Mouse (Mus musculus): ENCODE data around the gene Sntb2. TPM values are rescaled to one million over a fixed set of nuclear protein-coding genes. Genes with fewer than 3 reads are reported as not detected.
"Not testable (repeated sequence)": the region's sequence is repeated elsewhere in the genome, so short reads cannot be mapped to it uniquely, and the experiment has no call there.

Gene Sntb2
- total RNA-seq, 2 experiments from 2014 or later = 12.7 to 13.7 TPM

- intact Hi-C loops (cut with DNase I) = no loop called here
- no peak for DNase-seq
Observed at GRCm38 (mm10) chr8:106964573-106964972, 29.0 kb downstream of the Sntb2 start.

- no peak for DNase-seq
- intact Hi-C loops (cut with DNase I) = no loop called here
Observed at GRCm38 (mm10) chr8:106969964-106970363, 34.4 kb downstream of the Sntb2 start.

GRCm38 (mm10) chr8:106971916-106972315 lies 36.4 kb downstream of the Sntb2 start:
- peak in 1 of 2 experiments; percentile 30 for DNase-seq
- intact Hi-C loops (cut with DNase I) = loop anchor here (2.0 kb wide), 1 partner anchor 35 kb away; no protein-coding TSS in a partner anchor

- DNase-seq = no peak
- intact Hi-C loops (cut with DNase I) = loop anchor here (2.0 kb wide), 1 partner anchor 36 kb away; no protein-coding TSS in a partner anchor
Observed at GRCm38 (mm10) chr8:106972538-106973264, 37.2 kb downstream of the Sntb2 start.

GRCm38 (mm10) chr8:106973526-106973925 lies 38.0 kb downstream of the Sntb2 start:
- intact Hi-C loops (cut with DNase I) = loop anchor here (2.0 kb wide), 1 partner anchor 37 kb away; no protein-coding TSS in a partner anchor
- not testable (repeated sequence) for DNase-seq

GRCm38 (mm10) chr8:106974754-106975153 lies 39.2 kb downstream of the Sntb2 start:
- intact Hi-C loops (cut with DNase I) = no loop called here
- no peak for DNase-seq

- DNase-seq = no peak
Observed at GRCm38 (mm10) chr8:106975764-106976163, 40.2 kb downstream of the Sntb2 start.

GRCm38 (mm10) chr8:106976436-106976835 lies 40.9 kb downstream of the Sntb2 start:
- intact Hi-C loops (cut with DNase I) = no loop called here
- DNase-seq = no peak

More at GRCm38 (mm10) chr8:106975764-106976163, 40.2 kb downstream of the Sntb2 start:
- intact Hi-C loops (cut with DNase I) = no loop called here

- intact Hi-C loops (cut with DNase I) = no loop called here
- DNase-seq = no peak
Observed at GRCm38 (mm10) chr8:106978755-106979251, 43.3 kb downstream of the Sntb2 start.

GRCm38 (mm10) chr8:106985404-106985821 lies 49.9 kb downstream of the Sntb2 start:
- no peak for DNase-seq
- intact Hi-C loops (cut with DNase I) = no loop called here

- no peak for DNase-seq
- intact Hi-C loops (cut with DNase I) = no loop called here
Observed at GRCm38 (mm10) chr8:106985951-106986350, 50.4 kb downstream of the Sntb2 start.

- intact Hi-C loops (cut with DNase I) = no loop called here
- no peak for DNase-seq
Observed at GRCm38 (mm10) chr8:106987557-106987956, 52.0 kb downstream of the Sntb2 start.

- intact Hi-C loops (cut with DNase I) = no loop called here
- DNase-seq = no peak
Observed at GRCm38 (mm10) chr8:106991393-106991792, 55.8 kb downstream of the Sntb2 start.

- DNase-seq; intact Hi-C loops (cut with DNase I): not testable (repeated sequence)
Observed at GRCm38 (mm10) chr8:106996339-106996738, 60.8 kb downstream of the Sntb2 start.

GRCm38 (mm10) chr8:106997416-106997815 lies 61.9 kb downstream of the Sntb2 start:
- intact Hi-C loops (cut with DNase I) = no loop called here

GRCm38 (mm10) chr8:106999068-106999467 lies 63.5 kb downstream of the Sntb2 start:
- DNase-seq = peak; percentile 50 to 69
- intact Hi-C loops (cut with DNase I) = no loop called here

More at GRCm38 (mm10) chr8:106997416-106997815, 61.9 kb downstream of the Sntb2 start:
- no peak for DNase-seq

- intact Hi-C loops (cut with DNase I) = loop anchor here (1.0 to 10.0 kb wide), 5 partner anchors 75 to 588 kb away; partner anchors contain the start of gene Zfp90
- DNase-seq = peak; percentile 87 to 91
Observed at GRCm38 (mm10) chr8:107002532-107002931, 67.0 kb downstream of the Sntb2 start.

GRCm38 (mm10) chr8:107007795-107008194 lies 72.2 kb downstream of the Sntb2 start:
- DNase-seq = no peak
- intact Hi-C loops (cut with DNase I) = loop anchor here (10.0 kb wide), 1 partner anchor 593 kb away; the partner anchor contains the start of gene Zfp90

GRCm38 (mm10) chr8:107012666-107013065 lies 77.1 kb downstream of the Sntb2 start:
- intact Hi-C loops (cut with DNase I) = no loop called here
- no peak for DNase-seq

- no peak for DNase-seq
- intact Hi-C loops (cut with DNase I) = no loop called here
Observed at GRCm38 (mm10) chr8:107014915-107015314, 79.4 kb downstream of the Sntb2 start.

GRCm38 (mm10) chr8:107023479-107023878 lies 87.9 kb downstream of the Sntb2 start:
- intact Hi-C loops (cut with DNase I) = no loop called here
- no peak for DNase-seq

GRCm38 (mm10) chr8:107029310-107029709 lies 93.8 kb downstream of the Sntb2 start:
- intact Hi-C loops (cut with DNase I) = no loop called here
- no peak for DNase-seq
